Mouse (Mus musculus): ENCODE data around the gene Iqcj.

DNA sequence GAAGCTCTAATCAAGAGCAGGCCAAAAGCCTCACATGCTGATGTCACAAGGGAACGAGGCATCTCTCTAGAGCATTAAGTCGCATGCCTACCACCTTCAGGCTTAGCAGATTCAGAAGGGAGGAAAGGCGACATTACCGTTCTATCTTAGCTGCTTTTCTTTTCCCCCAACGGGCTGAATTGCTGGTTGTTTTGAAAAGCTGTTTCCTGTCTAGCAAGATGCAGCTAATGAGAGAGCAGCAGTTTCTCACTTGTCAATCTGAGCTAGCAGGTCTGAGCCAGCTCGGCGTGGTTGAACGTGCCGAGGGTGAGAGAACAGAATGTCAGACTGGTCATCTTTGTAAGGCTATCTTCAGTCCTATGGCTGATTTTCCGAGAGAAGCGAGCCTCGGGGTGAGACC lies 91.3 kb downstream of the Iqcj start:
- TF ChIP-seq MAFK (IDR thresholded peaks at IDR 0.05; ENCODE audit: insufficient read depth, low read depth, low read length): no peak
- TF ChIP-seq ZC3H11A (IDR thresholded peaks at IDR 0.05; ENCODE audit: borderline replicate concordance, low read depth, low read length): no peak
- TF ChIP-seq ZNF384 (IDR thresholded peaks at IDR 0.05; ENCODE audit: low read depth, low read length): no peak
